Mouse (Mus musculus): ENCODE results near the gene Armc10. TPM values are rescaled to one million over a fixed set of nuclear protein-coding genes. Genes with fewer than 3 reads are reported as not detected.
A peak's percentile ranks its signal among the peaks of the same experiment; 100 is the strongest.
"Not testable (repeated sequence)": the region's sequence is repeated elsewhere in the genome, so short reads cannot be mapped to it uniquely, and the experiment has no call there.

Armc10 gene
- total RNA-seq (2021): 10 to 100 TPM; 23.9 to 24.9 TPM
- long read RNA-seq, experiment 1, transcript Armc10-201 (6 exons, 2,221 nt): major isoform, 14 of 20 reads
- long read RNA-seq, experiment 1, partial matches to known transcripts: 5 of 20 reads
- long read RNA-seq, experiment 1, other reads (novel, unspliced or antisense): 1 of 20 reads
- long read RNA-seq, experiment 2, transcript Armc10-201 (6 exons, 2,221 nt): major isoform, 22 of 25 reads
- long read RNA-seq, experiment 2, partial matches to known transcripts: 1 of 25 reads
- long read RNA-seq, experiment 2, other reads (novel, unspliced or antisense): 1 of 25 reads

- peak; percentile 78 to 87 for DNase-seq (ENCODE audit: low spot score in 2 of 2)
Observed at GRCm38 (mm10) chr5:21645439-21646132, at the start of gene Armc10, which contains the start of gene Fbxl13. Armc10 (plus strand) TSS chr5:21645813. Fbxl13 (minus strand) TSS chr5:21645634.

GRCm38 (mm10) chr5:21599536-21599935 is 46.1 kb upstream of the Armc10 start:
- DNase-seq (ENCODE audit: low spot score in 2 of 2): not testable (repeated sequence)

- DNase-seq (ENCODE audit: low spot score in 2 of 2): no peak
Observed at GRCm38 (mm10) chr5:21599961-21600360, 45.7 kb upstream of the Armc10 start.

GRCm38 (mm10) chr5:21605936-21606335 is 39.7 kb upstream of the Armc10 start:
- no peak for DNase-seq (ENCODE audit: low spot score in 2 of 2)

DNA sequence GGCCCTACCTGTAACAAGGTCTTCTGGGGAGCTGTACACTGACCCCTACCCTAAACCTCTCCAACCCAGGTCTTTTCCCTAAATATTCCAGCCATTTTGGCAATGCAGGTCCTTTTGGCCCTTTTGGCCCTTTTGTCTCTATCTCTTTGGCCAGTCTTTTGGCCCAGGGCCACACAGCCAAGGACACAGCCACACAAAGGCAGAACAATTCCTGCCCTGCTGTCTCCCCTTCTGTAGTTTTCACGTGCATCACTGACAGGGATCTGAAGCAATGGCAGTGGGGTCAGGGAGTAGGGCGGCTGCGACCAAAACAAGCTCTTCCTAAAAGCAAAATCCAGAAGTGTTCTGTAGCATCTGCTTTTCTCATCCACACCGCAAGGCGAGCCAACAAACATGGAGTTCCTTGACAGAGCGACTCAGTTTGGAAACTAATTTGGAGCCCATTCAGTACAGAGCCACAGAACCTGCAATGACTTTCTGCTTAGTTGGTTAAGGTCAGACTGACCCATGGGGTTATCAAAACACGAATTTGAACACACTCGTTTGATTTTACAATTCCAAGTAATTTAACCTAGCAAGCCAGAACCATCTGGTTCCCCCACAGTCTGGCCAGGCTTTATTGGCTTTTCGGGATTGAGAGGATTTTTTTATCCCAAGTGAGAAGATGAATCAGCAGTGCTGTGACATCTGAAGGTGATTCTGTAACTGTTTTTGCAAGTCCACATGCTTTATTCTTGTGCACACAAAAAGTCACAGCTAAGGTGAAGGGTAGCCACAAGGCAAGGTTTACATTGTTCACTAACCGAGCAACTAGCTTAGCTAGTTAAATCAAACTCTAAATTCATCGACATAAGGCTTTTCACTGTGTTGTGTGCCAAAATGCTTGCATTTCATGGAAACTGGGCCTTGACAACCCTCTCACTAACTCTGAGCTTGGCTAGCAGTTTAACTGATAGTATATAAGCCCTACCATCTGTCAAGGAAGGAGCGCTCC is 37.0 kb upstream of the Armc10 start:
- peak; percentile 29 to 46 for DNase-seq (ENCODE audit: low spot score in 2 of 2)

DNA sequence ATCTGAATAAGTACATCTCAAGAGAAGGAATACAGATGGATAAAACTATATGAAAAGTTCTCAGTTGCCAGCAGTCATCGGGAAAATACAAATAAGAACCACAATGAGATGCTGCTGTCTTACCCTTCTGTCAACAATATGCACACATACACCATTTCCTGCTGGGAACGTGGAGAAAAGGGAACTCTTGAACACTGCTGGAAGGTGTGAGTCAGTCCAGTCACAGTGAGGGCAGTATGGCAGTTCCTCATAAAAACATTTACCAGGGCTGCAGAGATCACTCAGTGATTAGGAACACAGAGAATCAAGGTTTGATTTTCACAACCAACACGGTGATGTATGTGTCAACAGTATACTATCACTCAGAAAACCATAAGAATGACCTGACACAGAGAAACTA is 34.6 kb upstream of the Armc10 start:
- no peak for DNase-seq (ENCODE audit: low spot score in 2 of 2)

GRCm38 (mm10) chr5:21614299-21614698 is 31.3 kb upstream of the Armc10 start:
- not testable (repeated sequence) for DNase-seq (ENCODE audit: low spot score in 2 of 2)

DNA sequence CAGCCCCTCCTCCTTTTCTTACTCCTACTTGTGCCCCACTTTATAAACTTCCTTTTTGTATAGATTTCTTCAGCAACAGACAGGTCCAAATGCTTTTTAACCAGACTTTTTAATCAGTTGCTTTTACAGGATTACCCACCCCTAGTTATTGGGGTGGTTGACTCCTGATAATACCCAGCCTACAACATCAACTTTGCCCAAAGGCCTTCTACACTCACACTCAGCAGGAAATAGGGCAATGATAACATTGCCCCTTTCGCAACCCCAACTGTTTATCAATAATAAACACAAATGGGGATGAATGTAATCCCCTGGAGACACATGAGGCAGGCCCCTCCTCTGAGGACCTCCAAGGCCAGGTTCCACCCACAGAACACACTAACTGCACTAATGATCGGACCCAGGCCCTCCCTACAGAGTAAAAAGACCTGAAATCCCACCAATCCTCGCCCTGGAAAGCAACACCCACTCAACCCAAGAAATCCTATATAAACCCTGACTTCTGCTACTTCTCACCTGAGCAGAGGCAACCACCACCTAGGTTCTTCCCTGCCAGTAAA is 29.1 kb upstream of the Armc10 start:
- DNase-seq (ENCODE audit: low spot score in 2 of 2): no peak

DNA sequence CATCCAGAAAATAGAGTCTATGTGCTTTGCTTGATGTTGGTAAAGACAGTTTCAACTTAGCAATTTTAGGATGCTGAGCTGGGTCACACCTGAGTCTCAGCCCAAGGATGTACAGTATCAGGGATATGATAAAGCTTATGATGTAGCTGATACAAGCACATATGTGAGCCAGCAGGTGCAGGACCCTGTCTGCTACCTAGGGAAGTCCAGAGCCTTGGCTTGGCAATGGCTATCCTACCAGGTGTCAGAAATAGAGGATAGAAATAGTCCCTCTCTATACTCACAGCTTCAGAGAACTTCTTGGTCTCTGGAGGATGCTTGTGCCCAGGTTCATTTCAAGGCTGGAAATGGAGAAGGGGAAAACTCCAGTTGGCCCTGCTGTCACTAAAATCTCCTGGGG is 19.7 kb upstream of the Armc10 start:
- DNase-seq (ENCODE audit: low spot score in 2 of 2): no peak

DNA sequence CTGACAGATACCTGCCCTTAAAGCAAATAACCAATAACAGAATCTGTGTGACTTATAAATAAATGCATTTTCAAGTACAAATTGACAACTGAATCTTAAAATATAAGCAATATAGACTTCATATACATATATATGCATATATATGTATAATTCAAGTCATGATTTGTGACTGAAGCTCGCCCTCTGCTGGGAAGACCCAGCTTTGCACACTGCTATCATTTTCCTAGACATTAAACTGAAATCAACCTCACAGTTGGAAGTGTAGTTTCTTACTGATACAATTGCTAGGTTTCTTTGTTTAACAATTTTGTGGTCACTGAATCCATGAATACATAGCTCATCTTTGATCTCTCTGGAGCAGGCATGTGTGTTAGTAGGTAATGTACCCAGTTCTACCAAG is 4.7 kb upstream of the Armc10 start:
- DNase-seq (ENCODE audit: low spot score in 2 of 2): peak; percentile 37 to 58

GRCm38 (mm10) chr5:21643606-21644005 is 2.0 kb upstream of the Armc10 start:
- no peak for DNase-seq (ENCODE audit: low spot score in 2 of 2)

DNA sequence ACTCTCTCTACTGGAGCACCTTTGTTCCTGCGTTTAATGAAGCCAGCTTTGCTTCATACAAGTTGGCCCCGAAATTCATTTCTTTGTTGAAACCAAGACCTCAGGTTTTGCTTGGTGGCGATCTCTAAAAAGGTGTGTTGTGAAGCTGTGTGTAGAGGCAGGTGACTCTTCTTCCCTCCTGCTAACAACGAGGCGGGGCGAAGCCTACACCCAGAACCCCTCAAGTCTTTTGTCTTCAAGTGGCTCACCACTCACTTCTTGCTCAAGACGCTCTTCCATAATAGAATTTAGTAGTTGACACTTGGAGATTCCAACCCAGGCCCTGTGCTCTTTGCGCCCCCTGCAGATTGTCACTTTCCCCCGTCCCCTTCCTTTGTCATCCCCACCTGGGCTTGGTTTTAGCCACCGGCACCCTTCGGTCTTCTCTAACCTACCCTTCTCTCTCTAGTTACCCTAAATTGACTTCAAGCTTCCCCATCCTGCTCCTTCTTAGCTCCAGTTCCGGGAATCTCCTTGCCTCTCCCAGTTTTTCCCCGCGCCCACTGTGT is 648 bp upstream of the Armc10 start:
- no peak for DNase-seq (ENCODE audit: low spot score in 2 of 2)

- no peak for DNase-seq (ENCODE audit: low spot score in 2 of 2)
Observed at GRCm38 (mm10) chr5:21646133-21646491, 499 bp downstream of the Armc10 start.

- DNase-seq (ENCODE audit: low spot score in 2 of 2): no peak
Observed at GRCm38 (mm10) chr5:21650736-21651135, 5.1 kb downstream of the Armc10 start.

DNA sequence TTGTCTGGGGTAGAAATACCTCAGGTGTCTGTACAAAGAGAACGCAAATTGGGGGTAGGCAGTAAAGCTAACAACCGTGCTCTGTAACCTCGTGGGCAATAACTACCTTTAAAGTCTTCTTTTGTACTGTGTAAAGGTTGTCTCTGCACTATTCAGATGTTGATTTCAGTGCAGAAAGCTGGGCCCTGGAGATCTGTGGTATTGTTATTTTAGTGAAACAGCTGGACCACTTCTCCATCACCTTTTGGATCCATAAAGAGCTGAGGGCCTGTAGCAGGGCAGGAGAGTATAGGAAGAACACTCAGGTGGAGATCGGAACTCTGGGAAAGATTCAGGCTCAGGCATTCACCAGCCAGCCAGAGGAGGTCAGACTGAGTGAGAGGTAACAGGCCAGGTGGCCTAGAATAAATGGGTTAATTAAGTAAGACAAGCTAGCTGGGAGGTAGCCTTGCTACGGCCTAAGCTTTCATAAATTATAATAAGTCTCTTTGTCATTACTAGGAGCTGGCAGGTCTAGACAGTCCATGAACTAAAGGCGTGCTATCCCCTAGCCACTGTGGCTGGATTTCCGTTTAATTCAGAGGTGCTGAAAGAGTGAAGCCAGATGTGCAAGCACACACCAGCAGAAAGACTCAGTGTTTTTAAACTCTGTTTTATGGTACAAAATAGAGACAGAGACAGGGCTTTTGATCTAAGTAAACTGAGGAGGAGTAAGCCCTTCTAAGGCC is 6.4 kb downstream of the Armc10 start:
- DNase-seq (ENCODE audit: low spot score in 2 of 2): no peak

- DNase-seq (ENCODE audit: low spot score in 2 of 2): no peak
Observed at GRCm38 (mm10) chr5:21656912-21657311, 11.3 kb downstream of the Armc10 start.

GRCm38 (mm10) chr5:21658038-21658437 is 12.4 kb downstream of the Armc10 start:
- no peak for DNase-seq (ENCODE audit: low spot score in 2 of 2)

GRCm38 (mm10) chr5:21658623-21659395 is 13.2 kb downstream of the Armc10 start:
- DNase-seq (ENCODE audit: low spot score in 2 of 2): peak; percentile 73 to 78

GRCm38 (mm10) chr5:21660850-21661249 is 15.2 kb downstream of the Armc10 start:
- peak in 1 of 2 experiments; percentile 57 for DNase-seq (ENCODE audit: low spot score in 2 of 2)

All from layer of hippocampus, postnatal 14 days (tissue).